ENCODE assay signal across 9 mouse cellular contexts in genomic region chr4:41465287-41465665, GRCm38 (mm10). TPM values are rescaled to one million over a fixed set of nuclear protein-coding genes. Genes with fewer than 3 reads are reported as not detected.
DNase-seq lines count a peak whose midpoint lies in the region; ATAC-seq and TF ChIP-seq lines count a peak whose summit lies in the region.
"Had no signal": no experiment of that assay in that cellular context is flagged by ENCODE, and none has a peak within 500 bp of the region (broad histone marks: within the 10 kb centered on the region; RNA-seq: fewer than 3 reads in every experiment).

No protein-coding gene starts in this region.

- ATAC-seq in heart, embryonic 15.5 days (replicated peaks; ENCODE audit: insufficient number of reproducible peaks, insufficient read depth, low FRiP score, low read depth): no peak
- ATAC-seq in G1E (ENCODE audit: extremely low read depth, insufficient number of reproducible peaks, low FRiP score, poor library complexity, severe bottlenecking): no peak
- peak; percentile 24; the same call in 1 of the 2 replicates for ATAC-seq in forebrain, embryonic 13.5 days
- no peak for ATAC-seq in liver, embryonic 16.5 days (ENCODE audit: low read depth)

- no peak for TF ChIP-seq CTCF in G1E (IDR thresholded peaks at IDR 0.05; ENCODE audit: low read depth, low read length)

- peak overlapping the region; percentile 62 for H3K4me3 ChIP-seq in heart, embryonic 15.5 days
- H3K4me3 ChIP-seq in G1E (ENCODE audit: low read depth, low read length): peak overlapping the region; percentile 82
- peak overlapping the region; percentile 68 for H3K4me3 ChIP-seq in forebrain, embryonic 13.5 days
- H3K4me3 ChIP-seq in liver, embryonic 16.5 days (ENCODE audit: low read depth, low read length): peak overlapping the region; percentile 79

- no peaks in the 10 kb centered on the region for H3K36me3 ChIP-seq in heart, embryonic 15.5 days
- peaks cover 33% of the 10 kb centered on the region for H3K36me3 ChIP-seq in G1E (replicated peaks)
- peaks cover 3% of the 10 kb centered on the region; the same call in 1 of the 2 replicates for H3K36me3 ChIP-seq in forebrain, embryonic 13.5 days (ENCODE audit: poor library complexity, severe bottlenecking)
- no peaks in the 10 kb centered on the region for H3K36me3 ChIP-seq in liver, embryonic 16.5 days (ENCODE audit: control insufficient read depth, insufficient read depth)

- H3K4me2 ChIP-seq in heart, embryonic 15.5 days: peak overlapping the region; percentile 60
- peak overlapping the region; percentile 70 for H3K4me2 ChIP-seq in forebrain, embryonic 13.5 days
- peak overlapping the region; percentile 60 for H3K4me2 ChIP-seq in liver, embryonic 16.5 days (ENCODE audit: low read depth, low read length)

- intact Hi-C loops in heart, postnatal 14 days (cut with DNase I): loop anchor here (5.0 kb wide), 1 partner anchor 87 kb away; no protein-coding TSS in a partner anchor

- no peaks in the 10 kb centered on the region for H3K9me3 ChIP-seq in heart, embryonic 15.5 days (replicated peaks)
- no peaks in the 10 kb centered on the region for H3K9me3 ChIP-seq in G1E (replicated peaks)
- H3K9me3 ChIP-seq in forebrain, embryonic 13.5 days (replicated peaks): no peaks in the 10 kb centered on the region
- H3K9me3 ChIP-seq in liver, embryonic 16.5 days (replicated peaks; ENCODE audit: control insufficient read depth, low read length): no peaks in the 10 kb centered on the region

- DNase-seq in heart, postnatal 14 days: no peak
- no peak for DNase-seq in G1E (ENCODE audit: low spot score)
- no peak for DNase-seq in urinary bladder, adult 2 months (ENCODE audit: low spot score)
- no peak for DNase-seq in layer of hippocampus, adult 18-20 months (ENCODE audit: low spot score in 2 of 2)
- DNase-seq in testis, postnatal 14 days (ENCODE audit: low spot score): no peak

- peaks cover 12% of the 10 kb centered on the region for H3K4me1 ChIP-seq in heart, embryonic 15.5 days (replicated peaks)
- peaks cover 34% of the 10 kb centered on the region for H3K4me1 ChIP-seq in G1E (ENCODE audit: insufficient read depth, low read depth, low read length)
- peaks cover 36% of the 10 kb centered on the region for H3K4me1 ChIP-seq in forebrain, embryonic 13.5 days
- H3K4me1 ChIP-seq in liver, embryonic 16.5 days (ENCODE audit: control insufficient read depth, low read depth, low read length): peaks cover 16% of the 10 kb centered on the region

- H3K27ac ChIP-seq in heart, embryonic 15.5 days: peak overlapping the region; percentile 18; the same call in 1 of the 2 replicates
- no peak overlapping the region for H3K27ac ChIP-seq in forebrain, embryonic 13.5 days
- H3K27ac ChIP-seq in liver, embryonic 16.5 days (ENCODE audit: low read length): 0 out of 2 replicates have a peak overlapping the region, but pooled peaks have one; percentile 13

- H3K9ac ChIP-seq in heart, embryonic 15.5 days: peak overlapping the region; percentile 66
- H3K9ac ChIP-seq in forebrain, embryonic 13.5 days: peak overlapping the region; percentile 67
- peak overlapping the region; percentile 56 for H3K9ac ChIP-seq in liver, embryonic 16.5 days (ENCODE audit: low read depth, low read length)

- WGBS in heart, embryonic 15.5 days: 4% methylated on average over 17 of the region's 17 CpGs
- WGBS in forebrain, embryonic 13.5 days: 3% methylated on average over 17 of the region's 17 CpGs
- WGBS in liver, embryonic 16.5 days (ENCODE audit: insufficient replicate concordance): 6% methylated on average over 17 of the region's 17 CpGs

- H3K27me3 ChIP-seq in heart, embryonic 15.5 days: no peaks in the 10 kb centered on the region
- H3K27me3 ChIP-seq in G1E (ENCODE audit: insufficient read depth, low read length): no peaks in the 10 kb centered on the region
- no peaks in the 10 kb centered on the region for H3K27me3 ChIP-seq in forebrain, embryonic 13.5 days
- no peaks in the 10 kb centered on the region for H3K27me3 ChIP-seq in liver, embryonic 16.5 days (ENCODE audit: control insufficient read depth, insufficient read depth, low read depth, low read length)

RNA-seq across cellular contexts. Expression of gene Nudt2, which starts 0.3 kb away (rescaled TPM):
- polyA plus RNA-seq in heart, embryonic 15.5 days (2015; fragmentation: Nextera tagmentation; extraction: Ambion mirVana): 37.1 and 38.5 TPM in 2 replicates
- 10 to 100 TPM; 24.6 to 25.8 TPM for total RNA-seq in heart, postnatal 14 days (2021)
- 22.5 and 26.6 TPM in 2 replicates for total RNA-seq in G1E (2014; fragmentation: Nextera tagmentation)
- total RNA-seq in G1E (2017): 62.3 and 72.7 TPM in 2 replicates
- polyA plus RNA-seq in G1E (2012): 5.9 and 12.4 TPM in 2 replicates
- 62.2 and 72.8 TPM in 2 replicates for polyA plus RNA-seq in forebrain, embryonic 13.5 days (2015; fragmentation: Nextera tagmentation; extraction: Ambion mirVana)
- 16.9 and 20.5 TPM in 2 replicates for polyA plus RNA-seq in liver, embryonic 16.5 days (2015; fragmentation: Nextera tagmentation; extraction: Ambion mirVana)
- polyA plus RNA-seq in urinary bladder, adult 2 months (2012; rRNA removed): 29.5 and 34.6 TPM in 2 replicates
- total RNA-seq in layer of hippocampus, adult 18-20 months (2021): 10 to 100 TPM; 29.5 to 32.0 TPM

RNA-seq across cellular contexts. Expression of gene Kif24, which starts 0.6 kb away (rescaled TPM):
- polyA plus RNA-seq in heart, embryonic 15.5 days (2015; fragmentation: Nextera tagmentation; extraction: Ambion mirVana): 3.0 and 4.4 TPM in 2 replicates
- 1 to 10 TPM; 1.2 to 1.4 TPM for total RNA-seq in heart, postnatal 14 days (2021)
- total RNA-seq in G1E (2014; fragmentation: Nextera tagmentation) (47.8 and 68.0 TPM in 2 replicates), G1E (2017) (16.8 and 21.6 TPM in 2 replicates)
- 5.6 and 7.0 TPM in 2 replicates for polyA plus RNA-seq in G1E (2012)
- polyA plus RNA-seq in forebrain, embryonic 13.5 days (2015; fragmentation: Nextera tagmentation; extraction: Ambion mirVana): 8.9 and 9.7 TPM in 2 replicates
- 4.9 and 5.0 TPM in 2 replicates for polyA plus RNA-seq in liver, embryonic 16.5 days (2015; fragmentation: Nextera tagmentation; extraction: Ambion mirVana)
- 0.53 and 0.61 TPM in 2 replicates for polyA plus RNA-seq in urinary bladder, adult 2 months (2012; rRNA removed)
- total RNA-seq in layer of hippocampus, adult 18-20 months (2021): 1 to 10 TPM in 1 of 2 experiments, under 1 TPM in 1; 0.52 to 1.0 TPM

RNA-seq across cellular contexts. Expression of gene AI464131, which starts 37.6 kb away (rescaled TPM):
- polyA plus RNA-seq in heart, embryonic 15.5 days (2015; fragmentation: Nextera tagmentation; extraction: Ambion mirVana): 2.7 and 4.0 TPM in 2 replicates
- 10 to 100 TPM; 10.2 to 10.3 TPM for total RNA-seq in heart, postnatal 14 days (2021)
- 4.3 and 4.4 TPM in 2 replicates for total RNA-seq in G1E (2014; fragmentation: Nextera tagmentation)
- 7.0 and 7.3 TPM in 2 replicates for total RNA-seq in G1E (2017)
- 2.2 and 3.1 TPM in 2 replicates for polyA plus RNA-seq in G1E (2012)
- 3.0 and 3.1 TPM in 2 replicates for polyA plus RNA-seq in forebrain, embryonic 13.5 days (2015; fragmentation: Nextera tagmentation; extraction: Ambion mirVana)
- polyA plus RNA-seq in liver, embryonic 16.5 days (2015; fragmentation: Nextera tagmentation; extraction: Ambion mirVana): 1.6 and 1.8 TPM in 2 replicates
- 8.0 and 11.4 TPM in 2 replicates for polyA plus RNA-seq in urinary bladder, adult 2 months (2012; rRNA removed)
- total RNA-seq in layer of hippocampus, adult 18-20 months (2021): 10 to 100 TPM; 29.0 to 29.3 TPM
- total RNA-seq: neutrophil, adult 5-6 weeks had no signal

RNA-seq across cellular contexts. Expression of gene 1110017D15Rik, which starts 51.9 kb away (rescaled TPM):
- 0.77 and 0.95 TPM in 2 replicates for polyA plus RNA-seq in heart, embryonic 15.5 days (2015; fragmentation: Nextera tagmentation; extraction: Ambion mirVana)
- under 1 TPM in 1 of 2 experiments, not detected in 1; 0.69 TPM for total RNA-seq in heart, postnatal 14 days (2021)
- total RNA-seq in G1E (2014; fragmentation: Nextera tagmentation): 7.3 and 10.5 TPM in 2 replicates
- total RNA-seq in G1E (2017): 0.22 and 1.7 TPM in 2 replicates
- polyA plus RNA-seq in G1E (2012): 0.08 TPM in 1 of 2 replicates, not detected in the other
- 9.1 and 14.3 TPM in 2 replicates for polyA plus RNA-seq in forebrain, embryonic 13.5 days (2015; fragmentation: Nextera tagmentation; extraction: Ambion mirVana)
- not detected in 2 replicates for polyA plus RNA-seq in liver, embryonic 16.5 days (2015; fragmentation: Nextera tagmentation; extraction: Ambion mirVana)
- 0.10 and 0.22 TPM in 2 replicates for polyA plus RNA-seq in urinary bladder, adult 2 months (2012; rRNA removed)
- 1 to 10 TPM; 4.5 to 7.0 TPM for total RNA-seq in layer of hippocampus, adult 18-20 months (2021)
- total RNA-seq: neutrophil, adult 5-6 weeks had no signal
